Mouse (Mus musculus): ENCODE results near the gene Rpp38. TPM values are rescaled to one million over a fixed set of nuclear protein-coding genes. Genes with fewer than 3 reads are reported as not detected.
A peak's percentile ranks its signal among the peaks of the same experiment; 100 is the strongest.

Rpp38 gene
- polyA plus RNA-seq, 1 experiment from 2014 or later = 18.3 TPM

DNA sequence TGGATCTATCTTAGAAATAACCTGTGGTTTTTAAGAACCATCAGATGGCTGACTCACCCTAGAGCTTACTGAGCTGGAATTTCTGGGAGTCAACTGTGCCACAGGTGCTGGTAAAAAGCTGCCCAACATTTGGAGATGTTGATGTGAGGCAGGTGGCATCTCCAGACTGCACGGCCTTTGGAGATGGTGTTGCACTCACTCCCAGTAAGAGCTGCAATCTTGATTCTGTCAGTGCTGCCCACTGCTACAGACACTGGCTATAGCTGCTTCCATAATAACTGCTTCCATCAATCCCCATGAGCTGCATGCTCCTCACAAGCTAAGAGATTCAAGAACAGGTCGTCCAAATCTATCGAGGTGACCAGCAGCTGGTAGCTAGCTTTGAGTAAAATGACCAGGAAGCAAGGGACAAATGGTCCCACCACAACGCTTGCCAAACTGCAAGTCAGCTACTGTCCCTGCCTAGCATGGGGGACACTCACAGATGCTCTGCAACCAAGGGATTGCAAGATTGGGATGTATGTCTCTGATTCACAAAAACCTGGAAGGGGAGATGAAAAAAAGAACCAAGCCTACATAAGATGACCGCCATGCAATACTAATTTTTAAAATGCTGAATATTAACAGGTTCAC is 1.3 kb downstream of the Rpp38 start:
- H3K36me3 ChIP-seq = peaks cover 21% of the 10 kb centered on the region
- peak overlapping the region; percentile 68 for H3K4me3 ChIP-seq
- no peaks in the 10 kb centered on the region for H3K9me3 ChIP-seq
- ATAC-seq (ENCODE audit: borderline replicate concordance, extremely low read depth, low FRiP score, low TSS enrichment) = no peak
- peak overlapping the region; percentile 62 for H3K4me2 ChIP-seq
- 75% methylated on average over 5 of the region's 5 CpGs for WGBS
- no peak overlapping the region for H3K27ac ChIP-seq
- peaks cover 22% of the 10 kb centered on the region for H3K4me1 ChIP-seq
- peak overlapping the region; percentile 68 for H3K9ac ChIP-seq
- peaks cover 8% of the 10 kb centered on the region for H3K27me3 ChIP-seq

- 22% methylated on average over 1 of the region's 1 CpGs for WGBS
- Histone ChIP-seq H3K27ac (no peak overlapping the region), H3K9me3 (no peaks in the 10 kb centered on the region), H3K4me3 (no peak overlapping the region), H3K36me3 (peaks cover 45% of the 10 kb centered on the region), H3K4me2 (no peak overlapping the region), H3K9ac (no peak overlapping the region), H3K4me1 (peaks cover 15% of the 10 kb centered on the region), H3K27me3 (no peaks in the 10 kb centered on the region)
- no peak for ATAC-seq (ENCODE audit: borderline replicate concordance, extremely low read depth, low FRiP score, low TSS enrichment)
Observed at GRCm38 (mm10) chr2:3327351-3327750, 5.1 kb downstream of the Rpp38 start.

GRCm38 (mm10) chr2:3326547-3326946 is 5.9 kb downstream of the Rpp38 start:
- H3K36me3 ChIP-seq = peaks cover 50% of the 10 kb centered on the region
- peaks cover 11% of the 10 kb centered on the region for H3K4me1 ChIP-seq
- H3K4me3 ChIP-seq = no peak overlapping the region
- WGBS = 73% methylated on average over 1 of the region's 1 CpGs
- H3K27ac ChIP-seq = no peak overlapping the region
- no peak overlapping the region for H3K4me2 ChIP-seq
- no peaks in the 10 kb centered on the region for H3K9me3 ChIP-seq
- no peaks in the 10 kb centered on the region for H3K27me3 ChIP-seq
- H3K9ac ChIP-seq = no peak overlapping the region
- no peak for ATAC-seq (ENCODE audit: borderline replicate concordance, extremely low read depth, low FRiP score, low TSS enrichment)

GRCm38 (mm10) chr2:3324381-3325130 is 7.9 kb downstream of the Rpp38 start:
- H3K27me3 ChIP-seq = no peaks in the 10 kb centered on the region
- WGBS = 89% methylated on average over 7 of the region's 7 CpGs
- no peak for ATAC-seq (ENCODE audit: borderline replicate concordance, extremely low read depth, low FRiP score, low TSS enrichment)
- no peaks in the 10 kb centered on the region for H3K9me3 ChIP-seq
- H3K9ac ChIP-seq = no peak overlapping the region
- H3K4me1 ChIP-seq = no peaks in the 10 kb centered on the region
- no peak overlapping the region for H3K4me3 ChIP-seq
- H3K36me3 ChIP-seq = peaks cover 50% of the 10 kb centered on the region
- no peak overlapping the region for H3K27ac ChIP-seq
- H3K4me2 ChIP-seq = no peak overlapping the region

DNA sequence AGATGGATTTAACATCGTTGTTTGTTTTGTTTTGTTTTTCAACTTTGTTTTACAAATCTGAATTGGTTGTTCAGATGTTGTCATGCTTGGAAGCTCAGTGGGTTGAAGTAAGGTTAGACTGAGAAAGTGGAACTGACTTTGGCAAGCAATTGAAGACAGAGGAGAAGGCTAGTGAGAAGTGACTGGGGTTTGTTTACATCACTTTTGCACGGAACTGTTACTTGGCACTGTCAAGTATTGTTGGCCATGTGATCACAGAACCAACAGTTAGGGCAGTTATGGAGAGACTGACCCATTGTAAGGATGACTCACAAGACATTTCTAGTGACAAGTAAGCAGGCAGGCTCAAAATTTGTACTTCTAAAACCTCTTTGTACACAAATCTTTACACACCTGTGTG is 9.3 kb downstream of the Rpp38 start:
- H3K27ac ChIP-seq = no peak overlapping the region
- H3K4me2 ChIP-seq = no peak overlapping the region
- no peaks in the 10 kb centered on the region for H3K9me3 ChIP-seq
- H3K4me1 ChIP-seq = no peaks in the 10 kb centered on the region
- H3K9ac ChIP-seq = no peak overlapping the region
- no peak overlapping the region for H3K4me3 ChIP-seq
- H3K36me3 ChIP-seq = peaks cover 36% of the 10 kb centered on the region
- no peak for ATAC-seq (ENCODE audit: borderline replicate concordance, extremely low read depth, low FRiP score, low TSS enrichment)
- 65% methylated on average over 2 of the region's 2 CpGs for WGBS
- H3K27me3 ChIP-seq = no peaks in the 10 kb centered on the region

DNA sequence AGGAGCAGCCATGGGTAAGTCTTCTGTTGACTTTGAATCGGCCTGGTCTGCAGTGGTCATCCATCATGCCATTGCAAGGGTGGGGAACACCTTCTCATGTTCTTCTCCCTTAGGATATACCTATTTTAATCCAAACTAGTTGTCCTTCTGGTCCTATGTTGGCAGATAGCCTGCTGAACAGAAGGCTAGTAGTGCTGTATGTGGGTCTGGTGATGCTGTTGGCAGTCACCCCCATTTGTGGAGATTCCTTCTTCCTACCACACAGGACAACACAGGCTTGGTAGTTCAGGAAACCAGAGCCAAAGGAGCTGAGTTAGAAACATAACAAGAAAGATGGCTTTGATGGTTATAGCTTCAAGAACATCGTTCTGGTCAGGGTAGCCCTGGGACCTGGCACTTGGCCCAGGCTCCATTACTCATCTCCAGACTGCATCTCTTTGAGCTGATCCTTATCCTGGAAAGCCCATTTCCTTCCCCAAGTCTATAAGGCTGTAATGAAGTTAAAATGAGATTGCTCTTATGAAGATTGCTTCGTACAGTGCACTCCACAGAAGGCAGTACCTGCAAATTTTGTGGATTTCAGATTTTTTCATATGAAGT is 26.9 kb downstream of the Rpp38 start:
- 49% methylated on average over 3 of the region's 3 CpGs for WGBS
- no peak for ATAC-seq (ENCODE audit: borderline replicate concordance, extremely low read depth, low FRiP score, low TSS enrichment)

GRCm38 (mm10) chr2:3295826-3296225 is 36.6 kb downstream of the Rpp38 start:
- H3K27ac ChIP-seq = peak overlapping the region; percentile 74
- H3K27me3 ChIP-seq = no peaks in the 10 kb centered on the region
- H3K4me3 ChIP-seq = no peak overlapping the region
- H3K4me2 ChIP-seq = peak overlapping the region; percentile 9; the same call in 1 of the 2 replicates
- WGBS = 55% methylated on average over 7 of the region's 7 CpGs
- H3K4me1 ChIP-seq = 0 out of 2 replicates have a peak, but pooled peaks cover 3% of the 10 kb centered on the region
- no peaks in the 10 kb centered on the region for H3K36me3 ChIP-seq
- no peak overlapping the region for H3K9ac ChIP-seq
- H3K9me3 ChIP-seq = no peaks in the 10 kb centered on the region
- ATAC-seq (ENCODE audit: borderline replicate concordance, extremely low read depth, low FRiP score, low TSS enrichment) = peak; percentile 42; the same call in 1 of the 2 replicates

More for the DNA sequence above, 26.9 kb downstream of the Rpp38 start:
- Histone ChIP-seq H3K36me3 (peaks cover 6% of the 10 kb centered on the region), H3K27ac (no peak overlapping the region), H3K9me3 (no peaks in the 10 kb centered on the region), H3K4me3 (no peak overlapping the region), H3K27me3 (no peaks in the 10 kb centered on the region), H3K4me1 (no peaks in the 10 kb centered on the region), H3K9ac (no peak overlapping the region), H3K4me2 (no peak overlapping the region)

DNA sequence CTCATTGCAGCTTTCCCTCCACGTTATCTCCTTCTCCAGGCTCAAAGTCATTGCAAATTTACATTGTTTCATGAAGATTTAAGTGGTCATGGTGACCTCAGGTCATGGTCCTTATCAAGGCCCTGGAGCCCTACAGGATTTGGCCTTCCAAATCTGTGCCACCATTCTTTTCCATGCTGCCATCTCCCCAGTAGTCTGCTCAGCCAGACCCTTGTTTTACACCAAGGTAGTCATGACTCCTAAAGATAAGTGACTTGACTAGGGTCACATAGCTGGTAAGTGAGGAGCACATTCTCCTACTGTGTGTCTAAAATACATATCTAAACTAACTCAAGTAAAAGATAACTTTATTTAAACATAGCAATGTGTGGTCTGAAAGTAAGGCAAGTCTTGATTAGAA is 40.3 kb downstream of the Rpp38 start:
- H3K27me3 ChIP-seq = no peaks in the 10 kb centered on the region
- ATAC-seq (ENCODE audit: borderline replicate concordance, extremely low read depth, low FRiP score, low TSS enrichment) = no peak
- no peak overlapping the region for H3K9ac ChIP-seq
- H3K36me3 ChIP-seq = no peaks in the 10 kb centered on the region
- 74% methylated on average over 1 of the region's 1 CpGs for WGBS
- no peaks in the 10 kb centered on the region for H3K9me3 ChIP-seq
- 0 out of 2 replicates have a peak, but pooled peaks cover 3% of the 10 kb centered on the region for H3K4me1 ChIP-seq
- no peak overlapping the region for H3K4me3 ChIP-seq
- H3K4me2 ChIP-seq = no peak overlapping the region
- no peak overlapping the region for H3K27ac ChIP-seq

DNA sequence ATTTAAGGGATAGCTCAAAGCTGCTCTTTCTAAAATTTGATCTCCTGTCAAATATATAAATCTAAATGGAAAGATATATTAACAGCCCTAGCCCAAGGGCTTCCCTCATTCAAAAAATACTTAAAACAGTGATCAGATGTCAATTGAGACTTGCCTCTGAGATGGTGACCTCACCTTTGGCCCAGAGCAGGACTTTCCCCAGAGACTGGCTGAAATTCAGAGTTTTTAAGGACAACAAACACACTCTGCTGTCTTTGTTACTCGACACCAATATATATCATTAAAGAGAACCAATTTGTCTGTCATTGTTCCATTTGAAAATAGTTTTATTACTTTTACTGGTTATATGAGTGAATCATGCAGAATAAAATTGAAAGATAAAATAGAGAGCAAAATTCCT is 42.9 kb downstream of the Rpp38 start:
- 81% methylated on average over 1 of the region's 1 CpGs for WGBS
- no peaks in the 10 kb centered on the region for H3K36me3 ChIP-seq
- no peaks in the 10 kb centered on the region for H3K9me3 ChIP-seq
- H3K27me3 ChIP-seq = no peaks in the 10 kb centered on the region
- H3K4me2 ChIP-seq = no peak overlapping the region
- H3K9ac ChIP-seq = no peak overlapping the region
- no peak overlapping the region for H3K4me3 ChIP-seq
- peaks cover 9% of the 10 kb centered on the region; the same call in 1 of the 2 replicates for H3K4me1 ChIP-seq
- H3K27ac ChIP-seq = no peak overlapping the region
- ATAC-seq (ENCODE audit: borderline replicate concordance, extremely low read depth, low FRiP score, low TSS enrichment) = no peak

DNA sequence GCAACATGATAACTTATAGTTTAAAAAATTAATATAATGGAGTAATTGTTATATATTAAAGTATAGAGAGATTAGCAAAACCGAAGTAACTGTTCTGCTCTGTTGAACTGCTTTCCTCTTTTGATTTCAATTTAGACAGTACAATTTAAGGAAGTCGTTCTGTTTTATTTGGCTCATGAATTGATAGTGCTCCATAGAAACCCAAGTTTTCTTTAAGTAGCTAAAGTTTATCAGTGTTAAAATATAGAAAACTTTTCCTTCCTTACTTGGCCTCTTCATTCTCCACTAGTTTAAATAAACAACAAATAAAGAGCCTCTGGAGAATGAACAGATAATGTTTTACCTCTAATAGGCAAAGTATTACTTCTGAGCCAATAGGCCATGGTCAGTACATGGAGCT is 46.2 kb downstream of the Rpp38 start:
- no peaks in the 10 kb centered on the region for H3K36me3 ChIP-seq
- no peaks in the 10 kb centered on the region for H3K27me3 ChIP-seq
- H3K9me3 ChIP-seq = no peaks in the 10 kb centered on the region
- no peak for ATAC-seq (ENCODE audit: borderline replicate concordance, extremely low read depth, low FRiP score, low TSS enrichment)
- no peak overlapping the region for H3K4me3 ChIP-seq
- H3K27ac ChIP-seq = no peak overlapping the region
- peaks cover 14% of the 10 kb centered on the region for H3K4me1 ChIP-seq
- WGBS = 73% methylated on average over 2 of the region's 2 CpGs
- H3K9ac ChIP-seq = no peak overlapping the region
- H3K4me2 ChIP-seq = no peak overlapping the region

DNA sequence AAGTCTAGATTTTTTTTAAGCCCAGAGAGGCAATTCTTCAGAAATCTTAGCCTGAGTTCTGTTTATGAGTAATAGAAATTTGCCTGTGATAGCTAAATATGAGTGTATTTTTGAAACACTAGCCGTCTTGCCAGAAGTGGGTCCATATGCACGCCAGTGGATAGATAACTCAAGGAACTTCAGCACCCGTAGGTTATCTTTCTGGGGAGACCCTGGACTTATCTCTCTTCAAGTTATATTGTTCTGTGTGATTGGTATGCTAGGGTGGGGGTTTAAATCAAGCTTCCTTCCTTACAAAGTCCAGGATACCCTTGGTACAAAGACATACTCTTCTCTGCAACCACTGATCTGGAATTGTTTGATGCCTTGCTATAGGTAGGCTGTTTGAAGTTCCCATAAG is 46.7 kb downstream of the Rpp38 start:
- H3K36me3 ChIP-seq = no peaks in the 10 kb centered on the region
- no peak for ATAC-seq (ENCODE audit: borderline replicate concordance, extremely low read depth, low FRiP score, low TSS enrichment)
- WGBS = 44% methylated on average over 3 of the region's 3 CpGs
- H3K4me3 ChIP-seq = peak overlapping the region; percentile 93; the same call in 1 of the 2 replicates
- no peak overlapping the region for H3K27ac ChIP-seq
- no peaks in the 10 kb centered on the region for H3K9me3 ChIP-seq
- peaks cover 14% of the 10 kb centered on the region for H3K4me1 ChIP-seq
- H3K27me3 ChIP-seq = no peaks in the 10 kb centered on the region
- peak overlapping the region; percentile 84 for H3K4me2 ChIP-seq
- H3K9ac ChIP-seq = no peak overlapping the region

GRCm38 (mm10) chr2:3285181-3285530 is 47.3 kb downstream of the Rpp38 start:
- ATAC-seq (ENCODE audit: borderline replicate concordance, extremely low read depth, low FRiP score, low TSS enrichment) = no peak
- Histone ChIP-seq H3K4me3 (peak overlapping the region; percentile 93), H3K27ac (peak overlapping the region; percentile 85), H3K4me2 (peak overlapping the region; percentile 84), H3K27me3 (no peaks in the 10 kb centered on the region), H3K36me3 (no peaks in the 10 kb centered on the region), H3K9me3 (no peaks in the 10 kb centered on the region), H3K4me1 (peaks cover 14% of the 10 kb centered on the region), H3K9ac (peak overlapping the region; percentile 77)
- WGBS = 2% methylated on average over 6 of the region's 6 CpGs

Data from lung, embryonic 15.5 days (tissue).